Mouse (Mus musculus): ENCODE data around the gene A930002H24Rik.

A930002H24Rik gene

DNA sequence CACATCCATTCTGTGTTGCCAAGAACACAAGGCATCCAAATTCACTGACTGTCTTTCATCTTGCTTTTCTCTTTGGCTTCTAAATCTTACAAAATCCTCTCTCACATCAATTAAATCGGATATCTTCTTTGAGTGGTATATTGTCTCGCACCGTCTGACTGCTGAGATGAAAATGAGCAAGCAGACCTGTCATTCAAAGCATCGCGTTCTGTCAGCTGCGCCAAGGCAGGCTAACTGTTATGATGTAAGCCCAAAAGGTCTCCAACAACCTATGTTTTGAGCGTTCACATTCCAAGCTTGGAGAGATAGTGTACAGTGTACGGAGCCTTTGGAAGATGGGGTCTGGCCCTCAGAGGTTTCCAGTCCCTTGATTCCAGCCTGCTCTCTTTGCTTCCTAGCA is 26.9 kb downstream of the A930002H24Rik start:
- in situ Hi-C loops (cut with MboI; ENCODE audit: low sequenced_read_pairs): no loop called here

DNA sequence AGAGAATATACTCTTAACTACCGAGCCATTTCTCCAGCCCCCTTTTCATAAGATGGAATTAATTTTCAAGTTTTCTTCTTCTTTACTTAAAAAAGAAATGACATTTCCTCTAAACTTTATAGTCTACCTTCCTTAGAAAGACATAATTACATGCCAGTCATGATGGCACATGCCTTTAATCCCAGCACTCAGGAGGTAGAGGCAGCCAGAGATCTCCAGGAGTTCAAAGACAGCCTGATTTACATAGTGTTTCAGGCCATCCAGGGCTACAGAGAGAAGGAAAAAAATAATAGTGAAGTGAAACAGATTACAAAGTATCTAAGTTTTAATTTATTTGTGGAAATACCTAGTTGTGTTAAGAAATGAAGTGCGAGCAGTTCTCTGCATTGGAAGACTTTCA is 27.4 kb downstream of the A930002H24Rik start:
- in situ Hi-C loops (cut with MboI; ENCODE audit: low sequenced_read_pairs): no loop called here

GRCm38 (mm10) chr17:63831550-63831949 is 32.0 kb downstream of the A930002H24Rik start:
- in situ Hi-C loops (cut with MboI; ENCODE audit: low sequenced_read_pairs): no loop called here

- in situ Hi-C loops (cut with MboI; ENCODE audit: low sequenced_read_pairs): no loop called here
Observed at GRCm38 (mm10) chr17:63828561-63829332, 34.8 kb downstream of the A930002H24Rik start.

- in situ Hi-C loops (cut with MboI; ENCODE audit: low sequenced_read_pairs): no loop called here
Observed at GRCm38 (mm10) chr17:63826767-63827166, 36.8 kb downstream of the A930002H24Rik start.

DNA sequence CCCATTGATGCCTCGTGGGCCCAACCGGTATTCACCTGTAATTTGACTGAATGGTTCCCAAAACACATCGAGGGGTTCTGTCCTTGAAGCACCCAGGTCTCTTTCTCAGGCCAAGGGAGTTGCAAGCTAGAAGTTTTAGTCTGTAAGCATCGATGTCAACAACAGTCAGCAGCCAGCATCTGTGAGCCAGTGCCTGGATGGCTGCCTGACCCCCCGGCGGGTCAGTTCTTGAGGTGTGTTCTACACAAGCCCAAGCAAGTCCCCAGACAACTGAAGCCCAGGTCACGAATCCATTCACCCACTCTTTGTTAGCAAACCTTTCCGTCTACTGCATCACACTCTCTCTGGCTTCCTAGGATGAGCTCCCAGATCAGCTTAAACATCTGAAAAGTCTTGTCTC is 37.4 kb downstream of the A930002H24Rik start:
- in situ Hi-C loops (cut with MboI; ENCODE audit: low sequenced_read_pairs): no loop called here

DNA sequence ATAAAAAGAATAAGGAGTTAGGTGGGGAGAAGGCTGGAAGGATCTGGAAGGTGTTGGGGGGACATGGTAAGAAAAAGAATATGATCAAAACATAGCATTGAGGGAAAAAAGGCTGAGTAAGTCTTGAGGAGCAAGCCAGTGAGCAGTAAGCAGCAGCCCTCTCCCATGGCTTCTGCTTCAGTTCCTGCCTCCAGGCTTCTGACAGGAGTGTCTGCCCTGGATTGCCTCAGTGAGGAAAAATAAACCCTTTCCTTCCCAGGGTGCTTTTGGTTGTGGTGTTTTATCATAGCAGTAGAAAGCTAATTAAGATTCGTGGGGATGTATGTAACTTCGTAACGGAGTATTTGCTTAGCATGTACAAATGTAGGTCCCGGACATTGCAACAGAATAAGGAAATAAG is 39.5 kb downstream of the A930002H24Rik start:
- in situ Hi-C loops (cut with MboI; ENCODE audit: low sequenced_read_pairs): no loop called here

DNA sequence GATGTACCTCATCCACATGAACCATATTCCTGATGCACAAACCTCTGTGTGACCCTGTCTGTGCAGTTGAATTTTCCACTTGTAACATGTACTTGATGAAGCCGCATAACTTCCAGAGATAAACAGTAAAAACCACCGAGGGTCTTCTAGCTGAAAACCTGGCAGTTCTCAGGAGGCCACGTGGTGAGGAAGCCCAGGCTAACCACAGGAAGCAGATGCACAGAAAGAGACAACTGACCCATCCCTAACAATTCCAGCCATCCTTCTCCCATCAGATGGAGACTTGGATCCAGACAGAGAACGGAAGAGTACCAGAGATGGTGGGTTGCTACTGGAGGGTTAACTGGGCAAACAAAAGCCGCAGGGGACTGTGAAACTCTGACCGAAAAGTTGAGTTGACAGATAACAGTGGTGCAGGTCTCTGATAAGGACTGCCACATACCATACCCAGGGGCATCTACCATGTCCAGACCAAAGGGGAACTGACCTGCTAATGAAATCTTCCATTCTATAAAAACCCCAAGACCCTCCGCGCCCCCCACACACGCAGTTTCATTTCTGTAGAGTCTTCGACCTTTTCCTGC is 45.1 kb downstream of the A930002H24Rik start:
- in situ Hi-C loops (cut with MboI; ENCODE audit: low sequenced_read_pairs): no loop called here

DNA sequence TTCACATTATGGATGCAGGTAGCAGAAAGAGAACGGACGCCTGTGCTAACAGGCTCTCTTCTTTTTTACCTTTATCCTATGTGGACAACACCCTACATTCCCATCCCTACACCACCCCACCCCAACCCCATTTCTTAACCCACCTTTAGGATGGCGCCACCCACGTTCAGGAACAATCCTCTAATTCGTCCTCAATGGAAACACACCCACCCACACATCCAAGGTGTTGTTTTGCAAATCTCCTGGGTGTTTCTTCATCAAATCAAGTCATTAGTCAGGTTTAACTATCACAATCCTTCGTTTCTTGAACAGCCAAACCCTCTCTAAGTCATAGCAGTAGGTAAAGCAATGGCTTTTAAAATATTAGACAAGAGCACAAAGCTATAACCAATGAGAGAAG is 50.0 kb downstream of the A930002H24Rik start:
- in situ Hi-C loops (cut with MboI; ENCODE audit: low sequenced_read_pairs): no loop called here
